Mouse (Mus musculus) urinary bladder, postnatal 4 days (tissue): Measurements from ENCODE around the gene Gcnt4.

Source experiments
- DNase-seq, 2 experiments: peaks; one replicate each; pipeline ENCODE4 v3.0.0; 2021 to 2022; ENCODE audit warnings: low spot score in 2 of 2

Gene Gcnt4

GRCm38 (mm10) chr13:96947722-96948121 is 23.2 kb downstream of the Gcnt4 start:
- DNase-seq = no peak

GRCm38 (mm10) chr13:96951880-96952279 is 27.4 kb downstream of the Gcnt4 start:
- no peak for DNase-seq

- DNase-seq = no peak
Measured at GRCm38 (mm10) chr13:96956466-96956865, 32.0 kb downstream of the Gcnt4 start.

GRCm38 (mm10) chr13:96960019-96960418 is 35.5 kb downstream of the Gcnt4 start:
- DNase-seq = no peak

GRCm38 (mm10) chr13:96961366-96962157 is 37.1 kb downstream of the Gcnt4 start:
- DNase-seq = no peak

GRCm38 (mm10) chr13:96962801-96963200 is 38.3 kb downstream of the Gcnt4 start:
- DNase-seq = no peak

- DNase-seq = no peak
Measured at GRCm38 (mm10) chr13:96964981-96965380, 40.5 kb downstream of the Gcnt4 start.

GRCm38 (mm10) chr13:96966210-96967089 is 42.0 kb downstream of the Gcnt4 start:
- no peak for DNase-seq

- no peak for DNase-seq
Measured at GRCm38 (mm10) chr13:96967091-96967490, 42.6 kb downstream of the Gcnt4 start.

GRCm38 (mm10) chr13:96967822-96968221 is 43.3 kb downstream of the Gcnt4 start:
- DNase-seq = no peak

- no peak for DNase-seq
Measured at GRCm38 (mm10) chr13:96971076-96971475, 46.6 kb downstream of the Gcnt4 start.

GRCm38 (mm10) chr13:96971861-96972282 is 47.4 kb downstream of the Gcnt4 start:
- DNase-seq = no peak

- no peak for DNase-seq
Measured at GRCm38 (mm10) chr13:96973318-96973717, 48.8 kb downstream of the Gcnt4 start.

- no peak for DNase-seq
Measured at GRCm38 (mm10) chr13:96976986-96977595, 52.6 kb downstream of the Gcnt4 start.

- DNase-seq = no peak
Measured at GRCm38 (mm10) chr13:96980561-96980960, 56.1 kb downstream of the Gcnt4 start.

- DNase-seq = no peak
Measured at GRCm38 (mm10) chr13:96983251-96984126, 59.0 kb downstream of the Gcnt4 start.

- no peak for DNase-seq
Measured at GRCm38 (mm10) chr13:96984688-96985087, 60.2 kb downstream of the Gcnt4 start.

GRCm38 (mm10) chr13:96985599-96986275 is 61.2 kb downstream of the Gcnt4 start:
- DNase-seq = no peak

GRCm38 (mm10) chr13:96989129-96989528 is 64.6 kb downstream of the Gcnt4 start:
- DNase-seq = no peak

GRCm38 (mm10) chr13:96990045-96990444 is 65.6 kb downstream of the Gcnt4 start:
- DNase-seq = no peak
